Mouse (Mus musculus) 3T3-L1 (cell line): ENCODE data around the gene Nup107.
"Not testable (repeated sequence)": the region's sequence is repeated elsewhere in the genome, so short reads cannot be mapped to it uniquely, and the experiment has no call there.

Experiments
- DNase-seq: peaks from one replicate; pipeline ENCODE4 v3.0.0-alpha.2; 2015; ENCODE audit warnings: low read depth, low spot score

The Nup107 gene

GRCm38 (mm10) chr10:117752851-117753647, 39.5 kb downstream of the Nup107 start:
- DNase-seq: peak; percentile 94

- DNase-seq: peak; percentile 91
These were observed 40.1 kb downstream of the Nup107 start for GRCm38 (mm10) chr10:117752304-117752821.

GRCm38 (mm10) chr10:117751744-117752143, 40.8 kb downstream of the Nup107 start:
- DNase-seq: peak; percentile 94

- DNase-seq: peak; percentile 91
These were observed 41.3 kb downstream of the Nup107 start for GRCm38 (mm10) chr10:117751282-117751610.

- DNase-seq: peak; percentile 93
These were observed 41.8 kb downstream of the Nup107 start for GRCm38 (mm10) chr10:117750529-117751281.

GRCm38 (mm10) chr10:117749787-117750343, 42.6 kb downstream of the Nup107 start:
- peak; percentile 93 for DNase-seq

- peak; percentile 92 for DNase-seq
These were observed 43.3 kb downstream of the Nup107 start for GRCm38 (mm10) chr10:117749050-117749686.

- DNase-seq: peak; percentile 92
These were observed 44.0 kb downstream of the Nup107 start for GRCm38 (mm10) chr10:117748276-117749049.

GRCm38 (mm10) chr10:117747711-117748110, 44.8 kb downstream of the Nup107 start:
- no peak for DNase-seq

- DNase-seq: no peak
These were observed 46.1 kb downstream of the Nup107 start, which contains the start of gene Slc35e3 for GRCm38 (mm10) chr10:117746297-117746883. TSS of gene Slc35e3 (minus strand) at chr10:117746365.

GRCm38 (mm10) chr10:117745570-117746296, 46.8 kb downstream of the Nup107 start:
- not testable (repeated sequence) for DNase-seq

- no peak for DNase-seq
These were observed 48.6 kb downstream of the Nup107 start for GRCm38 (mm10) chr10:117743917-117744316.

- DNase-seq: peak; percentile 94
These were observed 49.3 kb downstream of the Nup107 start for GRCm38 (mm10) chr10:117743182-117743581.

- DNase-seq: peak; percentile 94
These were observed 49.9 kb downstream of the Nup107 start for GRCm38 (mm10) chr10:117742618-117743017.

GRCm38 (mm10) chr10:117741698-117742475, 50.6 kb downstream of the Nup107 start:
- DNase-seq: peak; percentile 94

- DNase-seq: peak; percentile 94
These were observed 51.6 kb downstream of the Nup107 start for GRCm38 (mm10) chr10:117740921-117741320.

GRCm38 (mm10) chr10:117740171-117740570, 52.3 kb downstream of the Nup107 start:
- DNase-seq: peak; percentile 93

- peak; percentile 93 for DNase-seq
These were observed 52.9 kb downstream of the Nup107 start for GRCm38 (mm10) chr10:117739648-117739948.
